Mouse (Mus musculus): Measurements from ENCODE around the gene Als2cr12. TPM values are rescaled to one million over a fixed set of nuclear protein-coding genes. Genes with fewer than 3 reads are reported as not detected.
"Not testable (repeated sequence)": the region's sequence is repeated elsewhere in the genome, so short reads cannot be mapped to it uniquely, and the experiment has no call there.

Als2cr12 gene
- polyA plus RNA-seq, 1 experiment from 2014 or later = not detected

DNA sequence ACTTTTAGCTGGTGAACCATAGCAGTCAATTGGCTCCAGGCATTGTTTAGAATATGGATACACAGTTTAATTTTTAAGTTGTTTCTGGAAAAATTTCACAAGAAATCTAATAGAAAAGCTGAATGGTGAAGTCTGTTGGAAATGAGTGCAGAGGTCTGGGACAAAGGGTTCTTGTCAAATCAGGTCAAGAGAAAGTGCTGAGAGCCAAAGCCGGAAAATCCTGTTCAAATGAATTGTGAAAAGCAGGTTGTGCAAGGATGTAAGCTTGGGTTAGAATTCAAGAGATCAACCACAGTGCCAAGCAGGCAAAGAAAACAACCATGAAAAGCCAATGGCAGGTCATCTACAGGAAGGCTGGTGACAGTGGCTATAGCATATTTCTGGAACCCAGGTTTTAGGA, 85.6 kb downstream of the Als2cr12 start:
- no peak overlapping the region for H3K4me3 ChIP-seq (ENCODE audit: low read depth, low read length)
- 73% methylated on average over 1 of the region's 1 CpGs for WGBS
- no peak for TF ChIP-seq CTCF (IDR thresholded peaks at IDR 0.05; ENCODE audit: low read depth)

DNA sequence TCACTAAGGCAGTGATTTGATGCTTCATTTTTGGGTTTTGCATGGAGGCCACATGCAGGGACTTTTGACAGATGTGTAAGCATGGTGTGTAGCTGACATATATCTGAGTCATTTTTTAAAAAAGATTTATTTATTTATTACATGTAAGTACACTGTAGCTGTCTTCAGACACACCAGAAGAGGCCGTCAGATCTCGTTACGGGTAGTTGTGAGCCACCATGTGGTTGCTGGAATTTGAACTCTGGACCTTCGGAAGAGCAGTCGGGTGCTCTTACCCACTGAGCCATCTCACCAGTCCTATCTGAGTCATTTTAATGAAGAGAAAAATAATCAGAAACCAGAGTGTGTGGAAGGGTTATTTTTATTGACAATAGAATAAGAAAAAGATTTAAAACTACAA, 86.2 kb downstream of the Als2cr12 start:
- H3K9ac ChIP-seq = not testable (repeated sequence)

More for the DNA sequence above, 85.6 kb downstream of the Als2cr12 start:
- Histone ChIP-seq H3K27me3 (ENCODE audit: insufficient read depth, low read length) (no peaks in the 10 kb centered on the region), H3K9me3 (ENCODE audit: low read depth, low read length) (no peaks in the 10 kb centered on the region), H3K4me1 (ENCODE audit: insufficient read depth) (no peaks in the 10 kb centered on the region), H3K36me3 (ENCODE audit: insufficient read depth) (no peaks in the 10 kb centered on the region), H3K9ac (no peak overlapping the region), H3K27ac (ENCODE audit: low read depth) (no peak overlapping the region), H3K4me2 (no peak overlapping the region)
- ATAC-seq (ENCODE audit: insufficient read depth) = no peak
- DNase-seq = peak; percentile 16

DNA sequence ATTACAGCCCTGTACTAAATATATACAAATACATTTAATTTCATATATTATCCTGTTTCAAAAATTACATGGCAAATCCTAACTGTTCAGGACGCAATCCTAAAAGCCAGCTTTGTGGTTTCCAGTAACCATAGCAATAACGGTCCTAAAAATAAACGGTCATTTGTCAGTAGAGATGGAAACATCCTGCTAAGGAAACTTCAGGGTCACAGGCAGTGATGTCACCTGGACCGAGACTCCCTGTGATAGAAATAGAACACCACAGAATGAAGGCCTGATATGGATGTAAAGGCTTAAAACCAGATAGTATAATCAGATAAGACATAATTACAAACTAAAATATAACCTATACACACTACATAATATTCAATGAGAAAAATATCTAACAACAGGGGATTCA, 92.1 kb downstream of the Als2cr12 start:
- no peaks in the 10 kb centered on the region for H3K4me1 ChIP-seq (ENCODE audit: insufficient read depth)
- no peak overlapping the region for H3K4me2 ChIP-seq
- H3K9me3 ChIP-seq (ENCODE audit: low read depth, low read length) = no peaks in the 10 kb centered on the region
- H3K4me3 ChIP-seq (ENCODE audit: low read depth, low read length) = no peak overlapping the region
- H3K9ac ChIP-seq = no peak overlapping the region
- no peaks in the 10 kb centered on the region for H3K27me3 ChIP-seq (ENCODE audit: insufficient read depth, low read length)
- H3K27ac ChIP-seq (ENCODE audit: low read depth) = no peak overlapping the region
- no peaks in the 10 kb centered on the region for H3K36me3 ChIP-seq (ENCODE audit: insufficient read depth)
- ATAC-seq (ENCODE audit: insufficient read depth) = no peak
- peak; percentile 17 for DNase-seq
- TF ChIP-seq CTCF (IDR thresholded peaks at IDR 0.05; ENCODE audit: low read depth) = no peak
- 37% methylated on average over 4 of the region's 4 CpGs for WGBS

More for the DNA sequence above, 86.2 kb downstream of the Als2cr12 start:
- H3K4me2 ChIP-seq; H3K27ac ChIP-seq (ENCODE audit: low read depth); H3K27me3 ChIP-seq (ENCODE audit: insufficient read depth, low read length); H3K36me3 ChIP-seq (ENCODE audit: insufficient read depth); DNase-seq; H3K9me3 ChIP-seq (ENCODE audit: low read depth, low read length); H3K4me1 ChIP-seq (ENCODE audit: insufficient read depth); ATAC-seq (ENCODE audit: insufficient read depth); H3K4me3 ChIP-seq (ENCODE audit: low read depth, low read length): not testable (repeated sequence)
- WGBS = 76% methylated on average over 5 of the region's 5 CpGs

DNA sequence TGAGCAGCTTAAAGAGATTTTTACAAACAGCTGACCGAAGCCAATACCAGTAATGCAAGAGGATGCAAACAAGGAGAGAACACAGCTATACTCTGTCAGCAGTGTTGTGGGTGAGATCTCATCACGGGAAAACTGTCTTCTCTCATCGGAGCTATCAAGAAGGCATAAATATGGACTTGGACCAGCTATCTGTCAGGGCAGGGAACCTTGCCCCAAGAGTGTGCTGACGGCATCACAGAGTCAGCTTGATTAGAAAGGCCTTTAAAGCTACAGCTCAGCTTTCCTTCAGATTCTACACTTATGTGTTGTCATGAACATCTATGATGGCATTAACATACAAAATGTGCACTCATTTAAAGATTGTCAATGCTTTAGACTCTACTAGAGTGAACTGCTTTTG, 93.1 kb downstream of the Als2cr12 start:
- Histone ChIP-seq H3K36me3 (ENCODE audit: insufficient read depth) (no peaks in the 10 kb centered on the region), H3K4me3 (ENCODE audit: low read depth, low read length) (no peak overlapping the region), H3K27ac (ENCODE audit: low read depth) (no peak overlapping the region), H3K9ac (no peak overlapping the region), H3K9me3 (ENCODE audit: low read depth, low read length) (no peaks in the 10 kb centered on the region), H3K27me3 (ENCODE audit: insufficient read depth, low read length) (no peaks in the 10 kb centered on the region), H3K4me2 (no peak overlapping the region), H3K4me1 (ENCODE audit: insufficient read depth) (no peaks in the 10 kb centered on the region)
- TF ChIP-seq CTCF (IDR thresholded peaks at IDR 0.05; ENCODE audit: low read depth) = no peak
- DNase-seq = no peak
- ATAC-seq (ENCODE audit: insufficient read depth) = no peak
- WGBS = 70% methylated on average over 4 of the region's 4 CpGs

Other genes with a start within 250 kb of the Als2cr12 start
- gene Orc2, start 190.9 kb downstream of the Als2cr12 start, polyA plus RNA-seq (2014; fragmentation: Nextera tagmentation; extraction: Ambion mirVana) = 38.0 and 40.8 TPM in 2 replicates
- 7.2 and 8.8 TPM in 2 replicates for gene Fam126b, start 109.7 kb downstream of the Als2cr12 start, polyA plus RNA-seq (2014; fragmentation: Nextera tagmentation; extraction: Ambion mirVana)
- 159 and 176 TPM in 2 replicates for gene Ndufb3, start 109.6 kb downstream of the Als2cr12 start, polyA plus RNA-seq (2014; fragmentation: Nextera tagmentation; extraction: Ambion mirVana)
- 35.3 and 35.9 TPM in 2 replicates for gene Cflar, start 15.5 kb upstream of the Als2cr12 start, polyA plus RNA-seq (2014; fragmentation: Nextera tagmentation; extraction: Ambion mirVana)
- 48.9 and 50.4 TPM in 2 replicates for gene Casp8, start 99.4 kb upstream of the Als2cr12 start, polyA plus RNA-seq (2014; fragmentation: Nextera tagmentation; extraction: Ambion mirVana)